Mouse (Mus musculus) CH12.LX (cell line): ENCODE measurements at regions not wholly inside any gene's neighbourhood (a gene's known extent, or its start where the extent isn't known, plus 50 kb on each side); places are given as distances from the start of the nearest gene placed in this dataset.

Experiments
- CTCF ChIP-seq, 2 experiments: IDR thresholded peaks in 1 of 2; conservative IDR thresholded peaks in 1 of 2; 2 replicates each; pipeline ENCODE4 v1.5.1; 2011 to 2012; ENCODE audit warnings: low read depth in 2 of 2, low read length in 2 of 2, improper control_type of control experiment in 1 of 2, inconsistent platforms in 1 of 2, mild to moderate bottlenecking in 1 of 2, moderate library complexity in 1 of 2
- E2F4 ChIP-seq: IDR thresholded peaks from 2 replicates; pipeline ENCODE4 v1.6.1; 2011; ENCODE audit warnings: low read depth, low read length, improper control_type of control experiment; ENCODE audit not compliant: insufficient replicate concordance
- EP300 ChIP-seq: IDR thresholded peaks from 2 replicates; pipeline ENCODE4 v1.6.1; 2011; ENCODE audit warnings: low read length, improper control_type of control experiment
- MAFK ChIP-seq: IDR thresholded peaks from 2 replicates; pipeline ENCODE4 v1.6.1; 2011; ENCODE audit warnings: low read length, improper control_type of control experiment; ENCODE audit not compliant: insufficient replicate concordance
- MAZ ChIP-seq: IDR thresholded peaks from 2 replicates; pipeline ENCODE4 v1.6.1; 2012; ENCODE audit warnings: low read depth, mild to moderate bottlenecking, inconsistent platforms, low read length, improper control_type of control experiment, moderate library complexity
- POLR2A ChIP-seq: IDR thresholded peaks from 2 replicates; pipeline ENCODE4 v1.6.1; 2011; ENCODE audit warnings: low read depth, mild to moderate bottlenecking, improper control_type of control experiment, low read length
- TCF12 ChIP-seq: IDR thresholded peaks from 2 replicates; pipeline ENCODE4 v1.6.1; 2014; ENCODE audit warnings: low read depth, mild to moderate bottlenecking, inconsistent platforms, low read length, improper control_type of control experiment
- UBTF ChIP-seq: IDR thresholded peaks from 2 replicates; pipeline ENCODE4 v1.6.1; 2012; ENCODE audit warnings: low read depth, mild to moderate bottlenecking, inconsistent platforms, low read length, improper control_type of control experiment, moderate library complexity

DNA sequence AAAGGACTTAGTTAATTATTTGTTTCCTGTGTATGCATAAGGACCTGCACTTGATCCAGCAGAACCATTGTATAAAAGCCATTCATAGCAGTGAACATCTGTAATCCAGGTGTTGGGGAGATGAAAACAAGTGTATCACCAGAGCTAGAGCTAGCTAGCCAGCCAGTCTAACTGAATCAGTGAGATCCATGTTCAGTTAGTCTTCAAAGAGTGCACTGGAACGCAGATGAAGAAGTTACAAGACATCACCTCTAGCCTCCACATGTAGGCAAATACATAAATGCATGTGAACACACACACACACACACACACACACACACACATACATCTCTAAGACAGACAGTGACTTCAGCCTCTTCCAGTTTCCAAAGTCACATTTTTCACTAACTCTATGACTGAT lies 150.3 kb upstream of the Pitrm1 start:
- TF ChIP-seq CTCF (conservative IDR thresholded peaks at IDR 0.05 in 1 of 2, IDR thresholded peaks at IDR 0.05 in 1 of 2; ENCODE audit: low read depth in 2 of 2, low read length in 2 of 2): no peak
- no peak for TF ChIP-seq POLR2A
- TF ChIP-seq TCF12: no peak
- no peak for TF ChIP-seq MAFK
- no peak for TF ChIP-seq MAZ
- TF ChIP-seq UBTF: no peak
- no peak for TF ChIP-seq EP300
- TF ChIP-seq E2F4: no peak
